Mouse (Mus musculus) CD4-positive, CD25-positive, alpha-beta regulatory T cell, adult 4 months (primary cell): ENCODE results near the gene Slc25a33. TPM values are rescaled to one million over a fixed set of nuclear protein-coding genes. Genes with fewer than 3 reads are reported as not detected.
"Not testable (repeated sequence)": the region's sequence is repeated elsewhere in the genome, so short reads cannot be mapped to it uniquely, and the experiment has no call there.

Experiments used
- ATAC-seq: one replicate; pipeline ENCODE4 v1.8.0; 2017
- polyA plus RNA-seq, 2 experiments: library from polyadenylated mRNA; unstranded; fragments of 100-300 nt; shearing (Covaris generic); gene quantifications; one replicate each; pipeline ENCODE4 v1.2.1; 2017

The Slc25a33 gene
- polyA plus RNA-seq, 2 experiments from 2014 or later = 4.6 to 5.7 TPM

DNA sequence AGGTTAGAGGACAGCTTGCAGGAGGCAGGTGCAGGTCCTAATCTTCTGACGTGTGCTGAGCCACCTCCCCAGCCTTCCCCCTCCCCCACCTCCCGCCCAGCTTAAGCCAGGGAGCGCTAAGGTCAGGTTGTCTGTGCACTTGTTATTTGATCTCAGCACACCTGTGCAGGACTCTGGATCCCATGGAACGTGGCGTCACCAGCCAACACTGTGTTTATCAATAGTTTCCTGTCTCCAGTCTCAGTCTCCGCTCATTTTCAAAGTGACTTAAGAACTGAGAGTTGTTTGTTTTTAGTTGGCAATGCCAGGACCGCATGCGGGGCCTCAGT, 19.9 kb upstream of the Slc25a33 start:
- no peak for ATAC-seq

DNA sequence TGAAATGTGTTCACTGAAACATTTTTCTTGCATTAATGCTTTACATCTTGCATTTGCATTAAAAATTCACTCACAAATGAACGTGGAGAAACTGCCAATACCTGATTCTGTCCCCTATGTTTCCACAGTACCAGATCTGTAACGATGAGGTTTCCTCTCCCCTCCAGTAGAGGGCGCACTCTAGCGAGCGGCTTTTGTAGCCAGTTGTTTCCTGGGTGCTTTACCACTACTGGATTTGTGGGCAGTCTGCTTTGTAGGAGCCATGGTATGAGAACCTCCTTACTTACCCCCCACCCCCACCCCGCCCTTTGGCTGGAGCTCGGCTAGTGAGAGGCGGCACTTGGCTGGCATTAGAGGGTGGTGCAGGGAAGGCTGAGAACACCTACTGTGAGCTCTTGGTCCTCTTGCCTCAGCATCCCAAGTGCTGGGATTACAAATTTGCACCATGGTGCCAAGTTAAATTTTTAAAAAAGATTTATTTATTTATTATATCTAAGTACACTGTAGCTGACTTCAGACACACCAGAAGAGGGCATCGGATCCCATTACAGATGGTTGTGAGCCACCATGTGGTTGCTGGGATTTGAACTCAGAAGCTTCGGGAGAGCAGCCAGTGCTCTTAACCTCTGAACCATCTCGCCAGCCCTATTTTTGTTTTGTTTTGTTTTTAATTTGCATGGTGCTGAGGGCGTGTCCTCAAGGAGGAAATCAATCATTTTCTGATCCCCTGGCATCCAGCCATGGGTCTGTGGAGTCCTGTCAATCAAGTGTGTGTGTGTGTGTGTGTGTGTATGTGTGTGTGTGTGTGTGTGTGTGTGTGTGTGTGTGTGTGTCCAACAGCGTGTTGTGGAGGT, 19.3 kb upstream of the Slc25a33 start:
- peak; percentile 45 for ATAC-seq

DNA sequence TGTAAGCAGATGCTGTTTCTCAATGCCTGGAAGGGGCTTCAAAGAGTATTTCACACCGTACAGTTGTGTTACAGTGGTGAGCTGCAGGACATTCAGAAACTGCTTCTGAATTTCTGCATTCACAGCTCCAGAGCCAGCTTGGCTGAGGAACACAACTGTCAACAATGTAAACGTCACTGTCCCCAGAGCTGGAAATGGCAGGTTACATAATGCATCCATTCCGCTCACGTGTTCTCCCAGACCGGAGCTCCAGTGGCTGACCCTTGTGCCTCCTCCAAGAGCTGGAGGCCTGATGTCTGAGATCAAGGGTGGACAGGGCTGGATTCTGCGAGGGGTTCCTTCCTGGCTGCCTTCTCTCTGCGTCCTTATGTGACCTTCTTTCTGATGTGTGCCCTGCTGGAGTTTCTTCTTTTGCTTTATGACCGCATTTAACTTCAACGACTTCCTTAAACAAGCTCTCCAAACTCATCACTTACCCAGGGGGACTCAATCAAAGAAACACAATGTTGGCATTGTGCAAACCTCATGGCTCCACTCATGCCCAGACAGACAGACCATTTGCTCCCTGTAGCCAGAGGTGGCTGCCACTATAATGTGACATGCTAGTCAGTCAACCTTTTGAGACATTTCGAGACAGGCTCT, 18.2 kb upstream of the Slc25a33 start:
- ATAC-seq = no peak

DNA sequence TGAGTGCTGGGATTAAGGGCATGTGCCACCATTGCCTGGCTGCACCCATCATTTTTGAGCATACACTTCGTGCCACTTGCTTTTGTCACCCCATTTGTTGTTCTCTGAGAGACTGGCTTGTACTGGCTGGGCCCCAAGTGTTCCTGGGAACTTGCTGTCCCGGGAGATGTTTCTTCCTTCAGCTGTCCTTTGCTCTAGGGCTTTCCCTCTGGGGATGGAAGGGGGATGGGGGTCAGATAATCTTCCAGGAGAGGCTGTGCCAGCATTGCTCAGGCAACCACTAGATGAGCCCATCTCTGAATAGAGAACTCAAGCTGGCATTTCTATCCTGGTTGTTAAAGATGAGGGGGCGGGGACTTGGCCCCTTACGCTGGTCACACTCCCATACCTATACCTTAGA, 17.4 kb upstream of the Slc25a33 start:
- ATAC-seq = no peak

DNA sequence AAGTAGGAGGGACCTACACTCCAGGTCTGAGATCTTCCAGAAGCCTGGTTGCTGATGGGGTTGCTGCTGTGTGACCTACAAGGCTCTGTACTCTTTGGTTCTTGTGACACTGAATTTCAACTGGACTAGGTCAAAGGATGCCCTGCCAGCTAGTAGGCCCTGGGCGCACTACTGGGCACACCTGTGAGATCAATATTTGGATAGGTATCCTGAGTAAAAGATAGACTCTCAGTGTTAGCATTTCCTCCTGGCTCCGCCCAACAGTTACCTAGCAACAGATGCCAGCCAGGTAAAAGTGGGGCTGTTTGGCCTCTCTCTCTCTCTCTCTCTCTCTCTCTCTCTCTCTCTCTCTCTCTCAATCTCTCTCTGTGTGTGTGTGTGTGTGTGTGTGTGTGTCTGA, 16.9 kb upstream of the Slc25a33 start:
- ATAC-seq = no peak

DNA sequence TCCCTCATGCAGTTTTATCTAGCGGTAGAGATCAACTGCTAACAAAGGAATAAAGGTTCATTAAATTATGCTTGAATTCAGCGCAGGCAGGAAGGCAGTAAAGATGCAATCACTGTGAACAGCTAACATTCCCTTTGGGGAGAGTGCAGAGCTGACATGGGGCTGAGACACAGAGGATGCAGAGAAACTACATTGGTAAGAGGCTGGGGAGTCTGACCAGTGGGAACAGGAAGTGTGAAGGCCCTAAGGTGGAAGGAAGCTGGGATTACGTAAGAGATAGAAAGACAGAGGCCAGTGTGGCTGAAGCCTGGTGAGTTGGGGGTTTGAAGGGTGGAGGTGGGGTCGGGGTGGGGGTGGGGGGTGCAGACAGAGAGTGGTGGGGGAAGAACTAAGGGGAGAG, 16.5 kb upstream of the Slc25a33 start:
- ATAC-seq = no peak

DNA sequence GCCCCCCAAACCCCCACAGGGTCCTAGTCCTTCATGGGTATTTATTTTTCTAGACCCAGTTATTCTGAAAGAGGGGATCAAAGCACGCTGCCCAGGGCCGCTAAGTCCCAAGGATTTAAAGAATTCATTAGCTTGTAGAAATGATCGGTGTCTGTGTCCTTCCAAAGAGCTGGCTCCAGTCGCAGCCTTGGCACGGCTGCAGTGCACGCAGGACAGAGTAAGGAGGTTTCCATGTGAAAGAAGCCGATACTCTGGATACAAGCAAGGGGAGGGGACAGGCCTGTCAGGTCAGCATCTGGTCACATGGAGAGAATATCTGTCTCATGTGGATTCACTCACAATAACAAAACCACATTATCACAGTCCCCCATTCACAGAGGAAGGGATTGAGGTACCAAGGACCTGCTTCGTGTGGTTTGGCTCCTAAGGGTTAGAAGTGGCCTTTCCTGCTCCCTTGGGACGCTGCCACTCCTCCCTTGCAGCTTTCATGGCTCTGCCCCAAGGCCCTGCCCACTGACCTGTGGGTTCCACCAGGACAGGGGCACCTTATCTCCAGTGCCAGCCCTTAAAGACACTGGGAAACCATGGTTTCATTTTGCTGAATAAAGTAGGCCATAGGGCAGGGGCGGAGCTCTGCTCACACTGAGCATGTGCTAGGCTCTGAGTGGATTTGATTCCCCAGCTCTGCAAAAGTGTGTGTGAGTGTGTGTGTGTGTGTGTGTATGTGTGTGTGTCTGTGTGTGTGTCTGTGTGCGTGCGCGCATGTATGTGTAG, 15.5 kb upstream of the Slc25a33 start:
- ATAC-seq = no peak

DNA sequence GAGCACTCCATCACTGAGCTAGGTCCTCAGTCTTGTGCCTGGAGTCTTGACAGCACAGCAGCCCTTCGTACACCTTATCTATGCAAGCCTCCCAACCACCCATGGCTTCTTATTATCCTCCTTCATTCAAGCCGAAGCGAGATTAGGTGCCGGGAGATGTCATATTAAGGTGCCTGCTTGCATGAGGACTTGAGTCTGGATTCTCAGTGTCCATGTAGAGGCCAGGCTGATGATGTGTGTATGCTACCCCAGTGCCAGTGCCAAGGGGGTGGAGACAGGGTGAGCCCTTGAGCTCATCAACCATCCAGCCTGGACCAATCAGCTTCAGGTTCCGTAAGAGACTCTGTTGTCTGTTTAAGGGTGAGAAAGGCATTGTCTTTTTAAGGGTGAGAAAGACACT, 10.8 kb upstream of the Slc25a33 start:
- no peak for ATAC-seq

DNA sequence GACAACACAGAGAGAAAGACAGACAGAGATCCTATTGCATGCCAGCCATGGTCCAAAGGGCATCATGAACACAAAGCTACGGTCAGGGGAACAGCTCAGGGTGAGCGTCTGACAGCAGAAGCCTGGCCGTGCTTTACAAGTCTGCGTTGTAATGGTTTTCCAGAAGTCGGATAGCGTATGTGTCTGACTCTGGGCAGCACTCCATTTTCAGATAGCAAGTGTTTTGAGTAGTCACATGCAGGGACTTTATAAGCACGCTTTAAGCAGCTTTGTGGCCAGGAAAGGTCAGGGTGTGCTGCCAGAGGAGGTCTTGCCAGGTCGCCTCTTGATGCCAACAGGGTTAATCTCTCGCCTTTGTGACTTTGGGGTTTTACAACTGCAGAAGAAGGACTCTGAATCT, 10.3 kb upstream of the Slc25a33 start:
- ATAC-seq = no peak

DNA sequence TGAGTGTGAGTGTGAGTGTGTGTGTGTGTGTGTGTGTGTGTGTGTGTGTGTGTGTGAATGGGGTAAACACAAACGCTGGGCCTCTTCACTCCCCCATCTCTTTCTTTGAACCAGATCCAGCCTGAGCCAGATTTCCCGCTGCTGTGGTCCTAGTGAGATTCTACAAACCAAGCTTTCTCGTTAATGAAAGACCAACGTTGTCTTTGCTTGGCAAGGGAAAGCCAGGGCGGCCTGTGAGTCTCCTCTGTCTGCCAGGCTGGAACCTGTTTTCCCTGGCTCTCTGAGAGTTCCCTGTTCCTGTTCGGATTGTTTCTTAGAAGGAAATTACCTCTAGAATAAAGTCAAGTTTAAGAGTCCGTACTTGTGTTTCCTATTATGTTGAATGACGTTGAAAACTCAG, 8.9 kb upstream of the Slc25a33 start:
- ATAC-seq = no peak

DNA sequence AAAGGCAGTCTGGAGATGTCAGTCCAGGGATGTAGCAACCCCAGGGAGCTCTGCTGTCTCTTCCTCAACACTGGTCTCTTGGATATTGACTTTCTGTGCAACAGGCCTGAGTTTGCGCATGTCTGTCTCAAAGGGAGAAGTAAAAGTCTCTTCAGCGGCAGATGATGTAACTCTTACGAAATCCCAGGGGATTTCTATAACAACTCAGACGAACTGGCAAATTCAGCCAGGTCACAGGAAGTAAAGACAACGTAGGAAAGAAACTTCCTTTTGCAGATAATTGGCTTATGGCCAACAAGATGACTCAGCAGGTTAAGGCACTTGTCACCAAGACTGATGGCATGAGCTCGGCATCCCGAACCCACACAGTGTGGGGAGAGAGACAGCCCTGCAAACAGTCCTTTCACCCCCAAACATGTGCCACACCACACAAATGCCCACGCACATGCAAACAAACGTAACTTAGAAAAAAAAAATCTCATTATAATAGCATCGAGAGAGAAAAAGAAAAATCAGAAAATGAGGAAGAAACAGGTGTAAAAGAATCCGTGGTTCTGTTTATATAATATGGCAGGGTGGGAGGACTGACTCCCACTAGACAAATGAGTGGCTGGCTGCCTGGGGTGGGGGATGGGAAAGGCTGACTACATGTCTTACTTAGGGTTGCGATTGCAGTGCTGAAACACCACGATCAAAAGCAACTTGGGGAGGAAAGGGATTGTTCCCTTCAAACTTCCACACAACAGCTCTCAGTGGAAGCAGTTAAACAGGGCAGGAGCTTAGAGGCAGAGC, 6.7 kb upstream of the Slc25a33 start:
- peak; percentile 67 for ATAC-seq

DNA sequence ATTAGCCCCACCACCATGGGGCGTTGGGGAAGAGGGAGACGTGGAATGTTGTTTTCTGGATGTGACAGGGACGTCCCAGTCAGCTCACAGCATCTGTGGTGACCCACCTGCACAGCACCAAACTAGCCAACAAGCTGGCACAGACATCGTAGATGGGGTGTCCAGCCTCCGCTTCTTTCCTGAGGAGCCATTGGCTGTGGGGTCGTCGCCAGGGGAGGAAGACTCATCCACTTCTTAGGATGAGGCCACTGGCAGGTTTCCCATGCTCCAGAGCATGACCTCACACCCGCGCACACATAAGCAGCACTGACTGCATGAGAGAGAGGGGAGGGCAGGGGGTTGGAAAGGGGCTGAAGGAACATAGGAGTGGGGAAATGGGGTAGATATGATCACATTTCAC, 5.9 kb upstream of the Slc25a33 start:
- ATAC-seq = no peak

DNA sequence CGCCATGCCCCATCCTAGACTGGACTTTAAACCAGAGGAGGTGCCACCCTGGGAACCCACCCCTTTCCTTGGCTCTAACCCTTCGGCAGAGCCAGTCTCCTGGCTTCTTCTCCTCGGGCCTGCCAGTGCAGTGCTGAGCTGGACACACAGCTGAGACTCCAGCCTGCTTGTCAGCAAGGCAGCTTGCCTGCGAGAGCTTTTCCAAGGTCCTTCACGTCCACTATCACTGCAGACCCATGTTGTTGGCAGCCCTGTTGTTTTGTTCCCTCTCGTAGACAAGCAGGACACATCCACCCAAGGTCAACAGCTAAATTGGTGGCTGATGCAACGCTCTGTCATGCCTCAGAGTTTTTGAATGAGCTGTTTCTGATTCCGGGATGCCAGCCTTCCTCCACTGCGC, 3.0 kb upstream of the Slc25a33 start:
- no peak for ATAC-seq

DNA sequence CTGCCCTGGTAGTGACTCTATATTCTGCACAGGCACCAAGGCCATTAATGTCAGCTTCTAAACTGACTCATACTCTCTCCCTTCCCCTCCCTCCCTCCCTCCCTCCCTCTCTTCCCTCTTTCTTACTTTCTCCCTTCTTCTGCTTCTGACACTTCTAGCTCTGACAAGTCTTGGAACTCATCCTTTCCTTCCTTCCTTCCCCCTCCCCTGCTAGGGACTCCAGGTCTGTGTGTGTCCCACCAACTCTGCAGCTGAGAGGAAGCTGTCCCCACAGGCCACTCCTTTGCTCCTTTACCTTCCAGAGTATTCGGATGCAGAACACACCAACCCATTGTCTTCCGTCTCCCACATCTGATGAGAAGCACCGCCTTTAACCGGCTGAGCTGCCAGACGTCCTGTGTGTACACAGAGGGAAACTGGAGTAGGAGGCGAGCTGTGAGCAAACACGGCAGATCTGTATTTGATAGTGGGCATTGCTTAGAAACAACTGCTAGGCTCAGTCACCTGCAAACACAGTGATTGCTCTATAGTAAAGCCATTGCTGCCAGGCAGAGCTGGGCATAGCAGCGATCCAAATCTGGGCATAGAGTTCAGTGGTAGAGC, 1.8 kb upstream of the Slc25a33 start:
- ATAC-seq = no peak

DNA sequence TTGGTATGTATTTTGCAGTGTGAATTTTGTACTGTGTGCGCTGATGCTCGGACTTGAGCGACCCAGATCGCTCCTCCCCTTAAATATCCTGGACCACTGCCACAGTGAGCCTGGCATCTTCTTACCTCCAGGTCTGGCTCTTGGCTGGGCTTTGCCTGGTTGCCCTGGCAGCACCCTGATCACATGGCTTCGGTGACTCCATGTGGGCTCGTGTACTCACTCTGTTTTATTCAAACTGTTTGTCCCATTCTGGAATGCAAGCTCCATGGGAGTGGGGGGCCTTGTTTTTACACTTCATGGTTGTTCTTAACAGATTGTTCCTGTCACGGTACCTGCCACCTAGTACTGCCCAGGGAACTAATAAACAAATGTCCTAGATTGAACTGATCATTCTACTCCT, 1.3 kb upstream of the Slc25a33 start:
- ATAC-seq = no peak

DNA sequence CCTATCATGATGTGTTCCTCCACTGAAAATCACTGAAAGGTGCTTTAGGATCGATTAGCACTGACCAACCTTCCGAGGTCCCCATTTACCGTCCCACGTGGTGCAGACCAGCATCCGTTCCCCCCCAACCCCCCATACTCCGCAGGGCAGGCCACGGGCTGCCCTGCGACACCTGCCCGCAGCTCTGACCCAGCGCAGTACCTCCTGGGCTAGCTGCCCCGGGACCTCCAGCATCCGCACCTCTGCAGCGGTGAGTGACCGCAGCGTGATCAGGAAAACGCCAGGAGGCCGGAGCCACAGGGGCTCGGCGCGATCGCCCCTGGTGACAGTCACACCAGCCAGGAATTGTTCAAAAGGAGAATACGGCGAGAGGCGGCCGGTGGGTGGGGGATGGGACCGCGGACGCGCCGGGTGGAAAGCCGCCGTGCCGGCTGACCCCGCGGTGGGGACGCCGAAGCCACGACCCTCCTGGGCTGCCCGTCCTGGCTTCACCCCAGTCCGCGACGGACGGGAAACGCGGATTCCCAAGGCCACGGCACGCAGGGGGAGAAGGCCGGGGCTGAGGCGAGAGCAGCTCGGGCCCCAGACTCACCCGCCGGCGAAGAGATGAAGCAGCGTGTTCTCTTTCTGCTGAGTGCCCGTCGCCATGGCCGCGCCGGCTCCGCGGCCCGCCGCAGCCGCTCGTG, 526 bp downstream of the Slc25a33 start:
- ATAC-seq = peak; percentile 44

DNA sequence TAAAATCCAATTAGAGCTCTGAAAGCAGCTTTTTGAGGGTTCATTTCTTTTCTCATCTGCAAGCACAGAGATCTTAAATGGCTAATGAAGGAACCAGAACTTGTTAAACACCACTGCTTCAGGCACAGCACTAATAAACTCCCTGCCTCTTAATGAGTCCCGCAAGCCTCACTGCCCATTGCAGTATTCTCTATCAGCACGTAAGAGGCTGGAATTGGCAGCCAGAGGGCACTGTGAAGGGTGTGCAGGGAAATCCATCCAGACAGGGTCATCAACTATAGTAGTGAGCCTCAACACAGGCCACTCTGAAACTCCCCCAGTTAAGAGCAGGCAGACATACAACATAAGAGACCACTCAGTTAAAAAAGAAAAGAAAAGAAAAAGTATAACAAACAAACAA, 1.7 kb downstream of the Slc25a33 start:
- ATAC-seq = no peak

DNA sequence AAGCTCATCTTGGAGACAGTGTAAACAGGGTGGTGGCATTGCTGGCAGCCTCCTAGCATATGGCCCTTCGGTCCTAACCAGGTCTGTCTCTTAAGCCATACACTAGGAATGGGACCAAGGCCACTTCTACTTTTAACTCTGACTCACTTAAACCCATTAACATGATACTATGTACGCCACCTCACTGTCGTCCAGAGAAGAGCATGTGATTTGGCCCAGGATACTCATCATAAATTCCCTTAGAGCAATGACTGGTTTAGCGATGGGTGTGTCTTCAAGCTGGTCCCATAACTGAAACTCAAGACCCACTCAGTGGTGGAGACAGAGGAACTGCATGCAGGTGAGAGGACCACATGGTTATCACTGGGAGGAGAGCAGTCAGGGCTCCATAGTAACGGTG, 8.9 kb downstream of the Slc25a33 start:
- no peak for ATAC-seq

DNA sequence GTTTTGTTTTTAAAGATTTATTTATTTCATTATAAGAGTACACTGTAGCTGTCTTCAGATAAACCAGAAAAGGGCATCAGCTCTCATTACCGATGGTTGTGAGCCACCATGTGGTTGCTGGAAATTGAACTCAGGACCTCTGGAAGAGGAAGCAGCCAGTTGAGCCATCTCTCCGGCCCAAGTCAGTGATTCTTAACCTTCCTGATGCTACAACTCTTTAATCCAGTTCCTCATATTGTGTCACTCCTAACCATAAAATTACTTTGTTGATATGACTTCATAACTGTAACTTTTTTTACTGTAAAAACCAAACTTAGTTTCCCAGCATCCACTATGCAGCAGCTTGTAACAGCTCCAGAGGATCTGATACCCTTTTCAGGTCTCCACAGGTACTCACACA, 10.7 kb downstream of the Slc25a33 start:
- no peak for ATAC-seq

DNA sequence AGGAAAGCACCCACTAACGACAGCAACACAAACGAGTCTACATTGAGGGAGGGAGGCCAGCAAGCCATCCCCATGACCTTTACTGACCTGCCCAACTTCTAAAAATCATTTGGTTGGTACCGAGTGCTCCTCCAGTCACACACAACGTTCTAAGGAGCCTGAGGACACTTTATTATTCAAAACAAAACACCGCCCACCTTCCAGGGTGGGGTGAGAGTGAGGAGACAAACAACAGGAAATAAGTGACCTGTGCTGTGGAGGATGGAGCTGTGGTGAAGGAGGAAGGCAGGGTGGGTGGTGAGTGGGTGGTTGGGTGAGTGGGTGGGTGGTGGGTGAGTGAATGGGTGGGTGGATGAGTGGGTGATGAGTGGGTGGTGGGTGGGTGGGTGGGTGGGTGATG, 14.6 kb downstream of the Slc25a33 start:
- peak; percentile 91 for ATAC-seq

DNA sequence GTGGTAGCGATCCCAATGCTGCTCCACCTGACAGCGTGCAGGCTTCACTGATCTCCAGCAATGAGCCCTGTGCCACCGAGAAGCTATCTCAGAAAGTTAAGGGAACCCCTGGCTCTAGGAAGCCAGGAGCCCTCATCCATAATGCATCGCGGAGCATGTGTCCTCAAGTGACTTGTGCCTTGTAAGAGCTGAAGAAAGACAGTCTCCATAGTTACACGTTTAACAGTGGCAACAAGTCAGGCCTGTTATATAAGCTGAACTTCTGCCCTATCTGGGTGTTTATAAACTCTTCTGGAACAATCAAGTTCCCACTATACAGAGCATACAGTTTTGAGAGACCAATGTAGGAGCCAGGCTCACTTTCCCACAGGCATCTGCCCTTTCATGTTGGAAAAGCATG, 15.7 kb downstream of the Slc25a33 start:
- no peak for ATAC-seq

DNA sequence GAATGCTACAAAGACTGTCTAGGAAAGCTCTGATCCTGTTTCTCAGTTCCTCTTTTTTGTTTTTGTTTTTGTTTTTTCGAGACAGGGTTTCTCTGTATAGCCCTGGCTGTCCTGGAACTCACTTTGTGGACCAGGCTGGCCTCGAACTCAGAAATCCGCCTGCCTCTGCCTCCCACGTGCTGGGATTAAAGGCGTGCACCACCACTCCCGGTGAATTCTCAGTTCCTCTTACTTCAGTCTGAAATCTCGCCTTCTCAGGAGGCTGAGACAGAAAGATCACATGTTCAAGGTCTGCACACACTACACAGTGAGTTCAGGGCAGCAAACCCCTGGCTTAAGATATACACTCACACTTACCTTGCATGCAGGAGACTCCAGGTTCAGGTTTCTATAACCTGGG, 17.5 kb downstream of the Slc25a33 start:
- not testable (repeated sequence) for ATAC-seq
